Mouse (Mus musculus): ENCODE results near the gene Txnrd1.

DNA sequence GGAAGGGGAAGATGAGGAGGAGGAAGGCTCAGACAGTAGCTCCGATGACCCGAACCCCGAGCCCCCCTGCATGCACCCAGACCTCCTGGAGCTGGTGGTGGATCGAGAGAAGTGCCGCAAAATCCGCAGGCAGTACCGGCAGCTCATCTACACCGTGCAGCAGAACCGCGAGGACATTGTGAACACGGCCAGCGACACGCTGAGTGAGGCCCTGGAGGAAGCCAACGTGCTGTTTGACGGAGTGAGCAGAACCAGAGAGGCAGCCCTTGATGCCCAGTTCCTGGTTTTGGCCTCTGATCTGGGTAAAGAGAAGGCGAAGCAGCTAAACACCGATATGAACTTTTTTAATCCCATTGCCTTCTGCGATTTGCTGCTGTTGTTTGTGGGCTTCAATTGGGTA lies 33.1 kb downstream of the Txnrd1 start:
- no peak for TF ChIP-seq CTCF (IDR thresholded peaks at IDR 0.05; ENCODE audit: borderline replicate concordance, extremely low read depth, insufficient read depth, insufficient read length)
- no peak for TF ChIP-seq POLR2A (IDR thresholded peaks at IDR 0.05; ENCODE audit: borderline replicate concordance, extremely low read depth, insufficient read depth, insufficient read length, poor library complexity, severe bottlenecking)

Measured in brain, embryonic 14.5 days (tissue).